Mouse (Mus musculus) gastrocnemius, adult 8-10 months (tissue): ENCODE measurements around the gene Phf2. TPM values are rescaled to one million over a fixed set of nuclear protein-coding genes. Genes with fewer than 3 reads are reported as not detected.

Experiments used
- DNase-seq, 2 experiments: peaks; one replicate each; pipeline ENCODE4 v3.0.0; 2022; ENCODE audit warnings: low spot score in 2 of 2
- total RNA-seq, 4 experiments: library from RNA; stranded (reverse); gene quantifications; 2 replicates each; pipeline ENCODE4 v1.2.4; 2022

Phf2 gene
- total RNA-seq, 4 experiments from 2014 or later: 32.5 to 39.7 (median 36.2) TPM

- DNase-seq: no peak
These were observed 12.9 kb downstream of the Phf2 start for GRCm38 (mm10) chr13:48858054-48858453.

- no peak for DNase-seq
These were observed 13.5 kb downstream of the Phf2 start for GRCm38 (mm10) chr13:48857246-48857932.

- no peak for DNase-seq
These were observed 17.0 kb downstream of the Phf2 start for GRCm38 (mm10) chr13:48853947-48854346.

GRCm38 (mm10) chr13:48853475-48853874 is 17.4 kb downstream of the Phf2 start:
- no peak for DNase-seq

GRCm38 (mm10) chr13:48852859-48853258 is 18.1 kb downstream of the Phf2 start:
- DNase-seq: no peak

- no peak for DNase-seq
These were observed 19.2 kb downstream of the Phf2 start for GRCm38 (mm10) chr13:48851719-48852118.

- no peak for DNase-seq
These were observed 20.1 kb downstream of the Phf2 start for GRCm38 (mm10) chr13:48850771-48851170.

- no peak for DNase-seq
These were observed 20.6 kb downstream of the Phf2 start for GRCm38 (mm10) chr13:48850326-48850725.

- no peak for DNase-seq
These were observed 21.8 kb downstream of the Phf2 start for GRCm38 (mm10) chr13:48849155-48849554.

- no peak for DNase-seq
These were observed 25.6 kb downstream of the Phf2 start for GRCm38 (mm10) chr13:48845308-48845707.

- DNase-seq: no peak
These were observed 27.4 kb downstream of the Phf2 start for GRCm38 (mm10) chr13:48843530-48843929.

- no peak for DNase-seq
These were observed 28.9 kb downstream of the Phf2 start for GRCm38 (mm10) chr13:48841905-48842592.

GRCm38 (mm10) chr13:48838284-48838683 is 32.6 kb downstream of the Phf2 start:
- no peak for DNase-seq

- DNase-seq: no peak
These were observed 33.4 kb downstream of the Phf2 start for GRCm38 (mm10) chr13:48837537-48837936.

GRCm38 (mm10) chr13:48830528-48831250 is 40.2 kb downstream of the Phf2 start:
- no peak for DNase-seq

- no peak for DNase-seq
These were observed 41.1 kb downstream of the Phf2 start for GRCm38 (mm10) chr13:48829780-48830179.

- no peak for DNase-seq
These were observed 48.0 kb downstream of the Phf2 start for GRCm38 (mm10) chr13:48822871-48823270.

GRCm38 (mm10) chr13:48822288-48822687 is 48.6 kb downstream of the Phf2 start:
- DNase-seq: no peak

- DNase-seq: no peak
These were observed 51.8 kb downstream of the Phf2 start for GRCm38 (mm10) chr13:48819131-48819530.

GRCm38 (mm10) chr13:48814406-48814805 is 56.5 kb downstream of the Phf2 start:
- DNase-seq: no peak

GRCm38 (mm10) chr13:48810991-48811390 is 59.9 kb downstream of the Phf2 start:
- DNase-seq: no peak

GRCm38 (mm10) chr13:48810274-48810823 is 60.6 kb downstream of the Phf2 start:
- DNase-seq: no peak
